Mouse (Mus musculus) myocyte (in vitro differentiated cells): ENCODE data around the gene Crybg1. TPM values are rescaled to one million over a fixed set of nuclear protein-coding genes. Genes with fewer than 3 reads are reported as not detected.

Experiments used
- H3K27me3 ChIP-seq: one replicate; pipeline ENCODE4 v1.6.1; 2011; ENCODE audit not compliant: control insufficient read depth, insufficient read depth, insufficient read length
- H3K36me3 ChIP-seq: one replicate; pipeline ENCODE4 v1.6.1; 2011; ENCODE audit not compliant: control insufficient read depth, insufficient read depth
- H3K4me2 ChIP-seq: one replicate; pipeline ENCODE4 v1.6.1; 2011; ENCODE audit warnings: low read depth, control low read depth
- H3K4me3 ChIP-seq: one replicate; pipeline ENCODE4 v1.5.1; 2011; ENCODE audit warnings: mild to moderate bottlenecking, control low read depth, moderate library complexity
- H3K79me2 ChIP-seq: one replicate; pipeline ENCODE4 v1.6.1; 2011; ENCODE audit not compliant: control insufficient read depth, insufficient read depth
- H3ac ChIP-seq: one replicate; pipeline ENCODE4 v1.6.1; 2011; ENCODE audit not compliant: control insufficient read depth, insufficient read length
- CEBPB ChIP-seq: IDR thresholded peaks from 2 replicates; pipeline ENCODE4 v1.6.1; 2011; ENCODE audit warnings: mild to moderate bottlenecking, moderate library complexity; ENCODE audit not compliant: poor library complexity, insufficient read depth, severe bottlenecking
- E2F4 ChIP-seq: IDR thresholded peaks from one replicate; pipeline ENCODE4 v1.6.1; 2011; ENCODE audit warnings: mild to moderate bottlenecking, control low read depth, moderate library complexity; ENCODE audit not compliant: insufficient read depth
- MAX ChIP-seq: IDR thresholded peaks from one replicate; pipeline ENCODE4 v1.6.1; 2011; ENCODE audit warnings: low read depth, mild to moderate bottlenecking, control low read depth
- MYOD1 ChIP-seq, 3 experiments: IDR thresholded peaks; one replicate each; pipeline ENCODE4 v1.6.1; 2011; ENCODE audit warnings: control low read depth in 2 of 3, low read depth in 2 of 3, mild to moderate bottlenecking in 2 of 3, moderate library complexity in 1 of 3; ENCODE audit not compliant: insufficient read length in 2 of 3, control insufficient read depth in 1 of 3
- MYOG ChIP-seq, 3 experiments: IDR thresholded peaks; one replicate each; pipeline ENCODE4 v1.6.1; 2011; ENCODE audit warnings: control low read depth in 2 of 3, low read depth in 2 of 3, mild to moderate bottlenecking in 2 of 3; ENCODE audit not compliant: insufficient read length in 2 of 3, control insufficient read depth in 1 of 3, insufficient read depth in 1 of 3
- POLR2A ChIP-seq: IDR thresholded peaks from one replicate; pipeline ENCODE4 v1.6.1; 2011; ENCODE audit warnings: low read depth, mild to moderate bottlenecking, control low read depth, moderate library complexity; ENCODE audit not compliant: insufficient read length
- POLR2AphosphoS2 ChIP-seq: IDR thresholded peaks from one replicate; pipeline ENCODE4 v1.6.1; 2011; ENCODE audit warnings: low read depth, control low read depth; ENCODE audit not compliant: insufficient read length
- REST ChIP-seq: IDR thresholded peaks from one replicate; pipeline ENCODE4 v1.6.1; 2011; ENCODE audit warnings: mild to moderate bottlenecking, control low read depth, moderate library complexity; ENCODE audit not compliant: insufficient read depth, insufficient read length
- SRF ChIP-seq: IDR thresholded peaks from one replicate; pipeline ENCODE4 v1.6.1; 2011; ENCODE audit warnings: low read depth; ENCODE audit not compliant: control insufficient read depth, insufficient read length
- TCF12 ChIP-seq: IDR thresholded peaks from one replicate; pipeline ENCODE4 v1.6.1; 2011; ENCODE audit warnings: mild to moderate bottlenecking, control low read depth; ENCODE audit not compliant: poor library complexity, insufficient read depth, severe bottlenecking
- TCF3 ChIP-seq: IDR thresholded peaks from one replicate; pipeline ENCODE4 v1.6.1; 2011; ENCODE audit warnings: low read depth, control low read depth; ENCODE audit not compliant: insufficient read length
- USF1 ChIP-seq: IDR thresholded peaks from one replicate; pipeline ENCODE4 v1.6.1; 2011; ENCODE audit warnings: low read depth, mild to moderate bottlenecking, control low read depth, moderate library complexity
- polyA plus RNA-seq: library from polyadenylated mRNA; unstranded; fragments of >200 nt; fragmentation: generic; extraction: Trizol; gene quantifications from one replicate; pipeline ENCODE4 v1.2.1, GENCODE M21; 2012; ENCODE audit warnings: missing spikeins

Gene Crybg1
- polyA plus RNA-seq, 1 experiment, result 3.7 TPM

DNA sequence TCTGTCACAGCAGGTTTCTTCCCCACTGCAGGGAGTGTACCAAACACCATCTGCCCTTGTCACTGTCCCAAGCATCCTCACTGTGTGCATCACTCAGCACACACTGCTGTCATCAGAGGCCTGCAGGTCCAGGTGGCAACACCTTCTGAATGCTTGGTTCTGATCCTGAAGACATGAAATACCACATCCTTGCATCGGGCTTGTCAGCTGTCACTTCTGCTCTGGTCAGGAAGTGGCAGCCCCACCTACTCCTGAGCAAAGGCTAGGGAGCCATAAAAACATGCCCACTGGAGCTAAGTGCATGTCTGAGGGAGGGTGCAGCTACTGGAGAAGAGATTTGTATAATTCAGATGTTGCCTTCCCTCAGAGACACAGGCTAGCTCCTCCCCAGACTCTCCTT is 168.6 kb downstream of the Crybg1 start:
- no peak overlapping the region for H3K4me3 ChIP-seq
- H3K27me3 ChIP-seq, result no peaks in the 10 kb centered on the region
- H3ac ChIP-seq, result no peak overlapping the region
- H3K36me3 ChIP-seq, result peaks cover 3% of the 10 kb centered on the region
- TF ChIP-seq MAX, result no peak
- H3K79me2 ChIP-seq, result no peaks in the 10 kb centered on the region
- no peak overlapping the region for H3K4me2 ChIP-seq

DNA sequence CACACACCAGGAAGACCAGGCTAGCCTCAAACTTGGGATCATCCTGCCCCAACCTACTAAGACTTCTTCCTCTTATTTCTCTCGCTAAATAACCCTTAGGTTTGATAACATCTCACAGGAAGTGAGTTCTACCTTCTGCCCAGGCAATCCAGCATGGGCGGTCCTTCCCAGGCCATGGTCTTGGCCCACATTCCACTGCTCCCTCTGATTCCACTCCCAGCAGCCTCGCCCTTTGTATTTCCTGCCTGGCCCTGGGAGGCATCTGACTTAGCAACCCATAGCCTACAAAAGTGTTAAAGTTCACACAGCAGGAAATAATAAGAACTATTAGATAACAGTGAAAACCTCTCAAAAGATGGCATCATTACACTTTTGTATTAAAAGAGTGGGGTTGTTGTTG is 171.3 kb downstream of the Crybg1 start:
- TF ChIP-seq POLR2AphosphoS2 (no peak), MYOG (IDR thresholded peaks at IDR 0.05; ENCODE audit: control insufficient read depth in 1 of 3, insufficient read depth in 1 of 3, insufficient read length in 2 of 3, low read depth in 2 of 3) (no peak), TCF12 (no peak), USF1 (no peak), MYOD1 (IDR thresholded peaks at IDR 0.05; ENCODE audit: control insufficient read depth in 1 of 3, insufficient read length in 2 of 3, low read depth in 2 of 3) (no peak), MAX (no peak), POLR2A (no peak)
- H3ac ChIP-seq, result no peak overlapping the region

GRCm38 (mm10) chr10:43973244-43973643 is 175.4 kb downstream of the Crybg1 start:
- Histone ChIP-seq H3K36me3 (peaks cover 7% of the 10 kb centered on the region), H3K27me3 (no peaks in the 10 kb centered on the region), H3K4me2 (no peak overlapping the region), H3K79me2 (no peaks in the 10 kb centered on the region), H3ac (no peak overlapping the region), H3K4me3 (no peak overlapping the region)
- TF ChIP-seq POLR2AphosphoS2 (no peak), MAX (no peak), POLR2A (no peak), MYOG (IDR thresholded peaks at IDR 0.05; ENCODE audit: control insufficient read depth in 1 of 3, insufficient read depth in 1 of 3, insufficient read length in 2 of 3, low read depth in 2 of 3) (no peak), TCF3 (no peak), MYOD1 (IDR thresholded peaks at IDR 0.05; ENCODE audit: control insufficient read depth in 1 of 3, insufficient read length in 2 of 3, low read depth in 2 of 3) (no peak)

More for the DNA sequence above, 171.3 kb downstream of the Crybg1 start:
- peaks cover 3% of the 10 kb centered on the region for H3K36me3 ChIP-seq
- H3K27me3 ChIP-seq, result no peaks in the 10 kb centered on the region
- H3K79me2 ChIP-seq, result no peaks in the 10 kb centered on the region
- H3K4me3 ChIP-seq, result no peak overlapping the region
- peak overlapping the region; percentile 7 for H3K4me2 ChIP-seq

DNA sequence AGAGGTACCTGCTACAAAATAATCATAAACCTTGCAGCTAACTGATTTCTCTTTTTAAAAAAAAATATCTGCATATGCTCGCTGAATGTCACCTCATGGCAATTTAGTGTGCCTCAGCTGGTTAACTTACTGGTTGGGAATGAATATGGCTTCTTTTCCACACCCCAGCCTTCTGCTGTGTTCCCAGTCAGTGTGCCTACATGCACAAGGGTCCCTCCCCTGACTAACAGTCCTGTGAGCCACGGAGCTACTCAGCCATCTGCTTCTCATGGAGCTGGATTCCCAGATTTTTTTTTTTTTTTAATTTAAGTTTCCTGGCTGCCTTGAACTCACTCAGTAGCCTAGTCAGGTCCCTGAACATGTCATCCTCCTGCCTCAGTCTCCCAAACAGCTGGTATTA is 183.7 kb downstream of the Crybg1 start:
- Histone ChIP-seq H3K4me3 (no peak overlapping the region), H3ac (no peak overlapping the region), H3K27me3 (no peaks in the 10 kb centered on the region), H3K4me2 (no peak overlapping the region), H3K79me2 (no peaks in the 10 kb centered on the region), H3K36me3 (no peaks in the 10 kb centered on the region)
- no peak for TF ChIP-seq POLR2AphosphoS2
- TF ChIP-seq REST, result no peak
- no peak for TF ChIP-seq POLR2A
- no peak for TF ChIP-seq MYOG (IDR thresholded peaks at IDR 0.05; ENCODE audit: control insufficient read depth in 1 of 3, insufficient read depth in 1 of 3, insufficient read length in 2 of 3, low read depth in 2 of 3)
- TF ChIP-seq MYOD1 (IDR thresholded peaks at IDR 0.05; ENCODE audit: control insufficient read depth in 1 of 3, insufficient read length in 2 of 3, low read depth in 2 of 3), result no peak

DNA sequence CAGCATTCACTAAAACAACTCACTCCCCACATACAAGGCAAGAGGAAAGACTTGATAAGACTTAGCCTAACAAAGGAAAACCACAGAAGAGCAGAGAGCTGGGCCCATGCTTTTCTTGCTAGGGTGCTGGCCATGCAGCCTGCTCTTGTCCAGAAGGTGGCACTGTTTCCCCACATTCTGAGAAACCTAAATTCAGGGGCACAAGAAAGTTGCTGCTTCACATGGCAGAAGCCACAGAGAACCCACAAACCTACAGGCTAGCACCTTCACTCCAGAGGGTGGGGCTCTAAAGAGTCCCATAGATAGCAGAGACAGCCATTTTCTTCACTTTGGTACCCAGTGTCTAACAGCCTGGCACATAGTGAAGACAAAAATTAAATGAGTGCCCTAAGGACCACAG is 194.7 kb downstream of the Crybg1 start:
- no peaks in the 10 kb centered on the region for H3K27me3 ChIP-seq
- no peak overlapping the region for H3K4me3 ChIP-seq
- H3ac ChIP-seq, result no peak overlapping the region
- TF ChIP-seq TCF3, result no peak
- no peak for TF ChIP-seq POLR2AphosphoS2
- no peak for TF ChIP-seq E2F4
- no peak for TF ChIP-seq MYOG (IDR thresholded peaks at IDR 0.05; ENCODE audit: control insufficient read depth in 1 of 3, insufficient read depth in 1 of 3, insufficient read length in 2 of 3, low read depth in 2 of 3)
- TF ChIP-seq USF1, result no peak
- TF ChIP-seq REST, result no peak
- TF ChIP-seq SRF, result no peak
- no peak for TF ChIP-seq MYOD1 (IDR thresholded peaks at IDR 0.05; ENCODE audit: control insufficient read depth in 1 of 3, insufficient read length in 2 of 3, low read depth in 2 of 3)
- TF ChIP-seq MAX, result no peak
- TF ChIP-seq CEBPB, result no peak
- TF ChIP-seq TCF12, result no peak
- TF ChIP-seq POLR2A, result no peak
- no peaks in the 10 kb centered on the region for H3K79me2 ChIP-seq
- no peak overlapping the region for H3K4me2 ChIP-seq
- peaks cover 6% of the 10 kb centered on the region for H3K36me3 ChIP-seq

DNA sequence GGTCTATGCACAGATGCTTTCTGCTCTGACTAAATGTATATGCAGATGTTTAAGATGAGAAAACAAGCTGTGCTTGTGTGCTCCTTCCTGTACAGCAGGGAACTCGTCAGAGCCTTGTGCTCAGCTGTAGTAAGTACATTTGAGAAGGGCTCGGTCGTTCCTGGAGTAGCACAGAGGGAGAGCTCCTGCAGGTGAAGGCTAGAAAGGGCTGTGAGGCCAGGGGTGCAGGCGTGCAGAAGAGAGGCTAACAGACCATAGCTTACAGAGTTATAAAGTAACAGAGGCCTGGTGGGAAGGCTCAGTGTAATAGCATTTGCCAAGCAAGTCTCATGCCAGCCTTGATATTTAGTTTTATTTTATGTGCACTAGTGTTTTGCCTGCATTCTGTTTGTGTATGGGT is 203.2 kb downstream of the Crybg1 start:
- Histone ChIP-seq H3ac (no peak overlapping the region), H3K4me2 (no peak overlapping the region), H3K27me3 (no peaks in the 10 kb centered on the region), H3K4me3 (no peak overlapping the region), H3K79me2 (no peaks in the 10 kb centered on the region), H3K36me3 (peaks cover 9% of the 10 kb centered on the region)
- TF ChIP-seq USF1 (no peak), TCF12 (no peak), TCF3 (no peak), MYOD1 (IDR thresholded peaks at IDR 0.05; ENCODE audit: control insufficient read depth in 1 of 3, insufficient read length in 2 of 3, low read depth in 2 of 3) (no peak), POLR2AphosphoS2 (no peak), POLR2A (no peak), MAX (no peak), REST (no peak), E2F4 (no peak), MYOG (IDR thresholded peaks at IDR 0.05; ENCODE audit: control insufficient read depth in 1 of 3, insufficient read depth in 1 of 3, insufficient read length in 2 of 3, low read depth in 2 of 3) (no peak), SRF (no peak), CEBPB (no peak)
